Mouse (Mus musculus) liver (tissue): ENCODE measurements at regions not wholly inside any gene's neighbourhood (a gene's known extent, or its start where the extent isn't known, plus 50 kb on each side); places are given as distances from the start of the nearest gene placed in this dataset.

Experiments
- DNase-seq: peaks from one replicate; pipeline ENCODE4 v3.0.0-alpha.2; 2020; ENCODE audit warnings: mixed read lengths

GRCm38 (mm10) chr13:52154111-52154843, 307.8 kb downstream of the Gadd45g start:
- DNase-seq = no peak

GRCm38 (mm10) chr13:52154844-52155587, 308.5 kb downstream of the Gadd45g start:
- DNase-seq = peak; percentile 12

- no peak for DNase-seq
Measured at GRCm38 (mm10) chr13:52155588-52156086, 309.2 kb downstream of the Gadd45g start.

GRCm38 (mm10) chr13:52162676-52163075, 316.2 kb downstream of the Gadd45g start:
- DNase-seq = no peak

GRCm38 (mm10) chr13:52165531-52165930, 319.1 kb downstream of the Gadd45g start:
- no peak for DNase-seq

- no peak for DNase-seq
Measured at GRCm38 (mm10) chr13:52167968-52168367, 321.5 kb downstream of the Gadd45g start.

GRCm38 (mm10) chr13:52172706-52173346, 326.3 kb downstream of the Gadd45g start:
- no peak for DNase-seq

- no peak for DNase-seq
Measured at GRCm38 (mm10) chr13:52175665-52176064, 329.2 kb downstream of the Gadd45g start.

- no peak for DNase-seq
Measured at GRCm38 (mm10) chr13:52179977-52180376, 333.5 kb downstream of the Gadd45g start.

- DNase-seq = no peak
Measured at GRCm38 (mm10) chr13:52183635-52184034, 337.2 kb downstream of the Gadd45g start.

- no peak for DNase-seq
Measured at GRCm38 (mm10) chr13:52185574-52185973, 339.1 kb downstream of the Gadd45g start.

- DNase-seq = peak; percentile 19
Measured at GRCm38 (mm10) chr13:52187841-52188604, 341.5 kb downstream of the Gadd45g start.

GRCm38 (mm10) chr13:52188605-52189003, 342.1 kb downstream of the Gadd45g start:
- no peak for DNase-seq

GRCm38 (mm10) chr13:52189382-52189923, 341.6 kb downstream of the Diras2 start:
- no peak for DNase-seq

GRCm38 (mm10) chr13:52190256-52190655, 340.8 kb downstream of the Diras2 start:
- no peak for DNase-seq

- no peak for DNase-seq
Measured at GRCm38 (mm10) chr13:52190848-52191590, 340.1 kb downstream of the Diras2 start.

GRCm38 (mm10) chr13:52196917-52197316, 334.2 kb downstream of the Diras2 start:
- no peak for DNase-seq

- no peak for DNase-seq
Measured at GRCm38 (mm10) chr13:52198649-52199348, 332.3 kb downstream of the Diras2 start.

- DNase-seq = no peak
Measured at GRCm38 (mm10) chr13:52202372-52202771, 328.7 kb downstream of the Diras2 start.

GRCm38 (mm10) chr13:52205951-52206350, 325.1 kb downstream of the Diras2 start:
- no peak for DNase-seq

GRCm38 (mm10) chr13:52216343-52216742, 314.7 kb downstream of the Diras2 start:
- DNase-seq = no peak
